Mouse (Mus musculus) retina, postnatal 1 day (tissue): Measurements from ENCODE around the gene Fzd5.

Experiments
- DNase-seq: peaks from one replicate; pipeline ENCODE4 v3.0.0-alpha.2; 2012

Gene Fzd5

DNA sequence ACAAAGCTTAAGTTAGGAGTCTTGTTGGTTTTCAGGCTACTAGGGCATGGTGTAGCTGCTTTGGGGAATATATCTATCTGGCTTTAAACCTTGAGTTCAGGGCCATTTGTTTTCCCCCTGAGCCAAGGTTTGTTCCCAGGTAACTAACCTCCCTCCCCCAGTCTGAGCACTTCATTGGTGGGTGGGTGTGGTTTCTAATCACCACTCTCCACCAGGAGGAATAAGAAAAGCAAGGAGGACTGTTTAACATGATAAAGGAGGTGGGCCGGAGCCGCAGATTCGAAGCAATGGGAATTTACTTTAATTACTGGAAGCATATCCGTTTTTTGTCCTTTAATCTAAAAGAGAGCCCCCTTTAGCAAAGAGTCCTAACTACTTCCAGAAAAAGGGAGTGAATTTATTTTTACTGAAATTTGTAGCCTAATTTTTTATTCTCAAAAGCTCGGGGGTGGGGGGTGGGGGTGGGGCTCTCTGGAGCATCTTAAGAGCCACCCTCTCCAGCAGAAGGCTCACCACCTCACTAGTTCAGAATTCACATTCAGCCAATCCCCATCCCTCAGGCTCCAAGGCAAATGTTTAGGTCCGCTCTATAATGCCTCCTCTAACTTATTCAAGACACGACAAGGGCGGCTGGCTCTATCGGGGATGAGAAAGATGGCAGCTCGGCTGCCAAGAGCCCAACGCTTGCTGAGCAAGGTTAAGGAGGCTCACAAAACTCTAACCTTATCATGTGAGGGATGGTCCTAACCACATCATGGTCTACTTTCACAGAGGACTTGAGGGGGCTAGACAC is 3.9 kb downstream of the Fzd5 start:
- DNase-seq = no peak

DNA sequence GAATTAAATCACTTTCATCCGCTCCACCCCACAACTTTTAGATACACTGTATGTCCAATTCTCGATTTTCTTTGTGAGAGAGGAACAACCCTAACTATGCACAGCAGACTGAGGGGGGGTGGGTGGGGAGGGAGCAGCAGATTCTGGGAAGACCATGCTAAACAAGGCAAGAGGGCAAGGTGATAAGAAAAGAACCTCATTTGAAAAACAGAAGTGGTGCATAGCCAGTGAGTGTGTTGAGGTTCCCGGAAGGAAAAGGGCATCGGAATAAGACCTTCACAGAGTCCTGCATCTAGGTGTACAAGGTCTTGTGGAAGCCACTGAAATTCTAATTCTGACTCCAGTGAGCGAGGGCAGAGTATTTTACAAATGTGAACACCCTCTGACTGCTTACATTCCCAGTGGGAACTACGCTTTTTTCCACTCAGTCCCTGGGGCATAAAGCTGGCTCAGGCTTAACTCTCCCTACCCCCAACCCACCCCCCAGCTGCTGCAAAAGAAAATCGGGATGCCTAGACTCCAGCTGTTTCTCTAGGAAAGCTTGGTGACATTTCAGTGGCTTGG is 4.8 kb downstream of the Fzd5 start:
- DNase-seq = no peak

DNA sequence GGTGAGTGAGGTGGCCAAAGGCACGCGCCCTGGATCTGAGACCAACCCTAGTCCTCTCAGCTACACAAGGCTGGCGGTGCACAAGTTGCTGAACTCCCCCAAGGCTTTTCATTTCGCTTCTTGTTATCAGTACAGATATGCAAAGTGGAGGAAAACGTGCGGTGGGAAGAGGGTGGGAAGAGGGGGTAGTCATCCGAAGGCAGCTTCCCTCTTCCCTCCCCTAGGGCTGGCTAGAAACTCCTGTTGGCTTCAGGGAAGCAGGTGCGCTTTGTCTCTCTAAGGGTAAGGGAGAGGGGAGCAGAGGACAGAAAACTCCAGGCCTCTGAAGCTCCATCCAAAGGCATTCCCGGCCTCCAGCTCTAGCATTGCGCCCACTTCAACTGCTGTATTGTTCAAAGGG is 5.4 kb downstream of the Fzd5 start:
- DNase-seq = no peak

DNA sequence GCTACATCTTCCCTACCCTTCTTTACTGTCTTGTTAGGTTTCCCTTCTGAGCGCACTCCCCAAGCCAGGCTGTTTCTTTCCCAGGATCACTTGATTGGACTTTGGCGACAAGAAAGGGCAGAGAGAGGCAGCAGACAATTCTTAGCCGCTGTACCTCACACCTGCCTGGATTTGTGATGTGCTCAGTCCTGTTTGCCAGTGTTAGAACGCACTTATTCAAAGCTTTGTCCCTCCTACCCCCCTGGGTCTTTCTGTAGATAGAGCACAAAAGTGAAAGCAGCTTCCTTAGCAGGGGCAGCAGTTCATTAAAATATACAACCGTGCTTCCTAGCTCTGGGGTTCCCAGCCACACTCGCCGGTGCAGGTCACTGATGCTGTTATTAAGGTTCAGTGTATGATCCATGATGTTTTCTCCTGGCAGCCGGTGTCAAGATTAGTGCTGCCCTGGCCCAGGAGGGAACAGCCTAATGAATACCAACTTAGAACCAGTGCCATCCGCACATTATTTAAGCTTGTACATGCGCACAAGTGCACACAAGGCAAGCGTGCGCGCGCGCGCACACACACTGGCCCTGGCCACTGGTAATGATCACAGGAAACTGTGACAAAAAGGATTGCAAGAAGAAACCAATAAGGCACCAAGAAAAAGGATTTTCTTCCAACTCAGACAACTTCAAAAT is 6.1 kb downstream of the Fzd5 start:
- DNase-seq = peak; percentile 65

DNA sequence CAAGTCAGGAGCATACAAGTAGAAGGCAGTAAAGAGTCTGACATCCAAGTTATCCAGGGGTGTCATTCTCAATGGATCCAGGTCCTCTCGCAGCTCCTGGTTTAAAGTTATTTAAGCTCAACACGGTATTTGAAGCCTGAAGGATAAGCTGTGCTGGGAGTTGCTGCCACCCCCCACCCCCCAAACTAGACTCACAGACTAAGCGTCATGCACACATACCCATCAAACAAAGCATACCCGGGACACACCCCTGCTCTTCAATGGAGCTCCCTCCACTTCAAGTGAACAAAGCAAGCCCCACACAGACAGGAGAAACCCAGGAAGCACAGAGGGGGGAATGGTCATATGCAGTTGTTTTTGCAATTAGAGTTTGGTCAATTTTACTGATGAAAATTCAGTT is 7.5 kb downstream of the Fzd5 start:
- no peak for DNase-seq

DNA sequence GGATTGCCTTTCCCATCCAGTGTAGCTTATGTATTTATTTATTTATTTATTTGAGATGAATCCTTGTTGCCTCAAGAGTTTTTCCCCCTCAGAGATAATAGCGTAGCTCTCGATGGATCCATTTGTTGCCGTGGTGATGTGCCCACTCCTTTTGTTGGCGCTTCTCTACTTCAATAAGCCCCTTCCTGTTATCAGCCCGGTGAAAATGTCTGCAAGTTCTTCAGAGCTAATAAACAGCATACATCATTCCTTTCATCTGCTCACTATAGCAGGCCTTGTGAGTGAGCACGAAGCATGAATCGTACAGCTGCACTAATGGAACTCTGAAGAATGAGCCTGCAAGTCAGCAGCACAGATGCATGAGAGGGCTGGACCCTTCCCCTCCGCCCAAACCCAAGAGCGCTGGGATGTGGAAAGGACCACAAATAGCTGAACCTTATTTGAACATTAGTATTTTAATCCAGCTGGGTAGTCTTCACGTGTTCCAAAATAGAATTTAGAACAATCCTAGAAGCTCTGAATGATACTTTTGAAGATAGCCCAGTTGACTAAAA is 16.4 kb downstream of the Fzd5 start:
- no peak for DNase-seq

DNA sequence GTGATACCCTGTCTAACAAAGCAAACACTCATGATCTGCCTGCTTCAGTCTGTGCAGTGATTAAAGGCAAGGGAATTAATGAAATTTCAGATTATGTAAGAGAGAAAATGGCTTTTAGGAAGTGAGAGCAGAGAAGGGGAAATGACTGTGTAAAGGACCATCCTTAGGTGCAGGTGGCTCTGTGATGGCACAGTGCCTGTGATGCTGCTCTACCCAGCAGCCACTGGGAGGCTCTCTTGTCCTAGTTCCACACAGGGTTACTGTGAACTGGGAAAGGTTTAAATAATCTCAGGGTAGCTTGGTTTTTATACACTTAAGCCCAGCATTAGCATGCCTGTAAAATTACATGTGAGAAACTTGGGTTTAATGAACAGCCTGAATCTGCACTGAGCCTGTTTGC is 20.0 kb downstream of the Fzd5 start:
- peak; percentile 71 for DNase-seq

DNA sequence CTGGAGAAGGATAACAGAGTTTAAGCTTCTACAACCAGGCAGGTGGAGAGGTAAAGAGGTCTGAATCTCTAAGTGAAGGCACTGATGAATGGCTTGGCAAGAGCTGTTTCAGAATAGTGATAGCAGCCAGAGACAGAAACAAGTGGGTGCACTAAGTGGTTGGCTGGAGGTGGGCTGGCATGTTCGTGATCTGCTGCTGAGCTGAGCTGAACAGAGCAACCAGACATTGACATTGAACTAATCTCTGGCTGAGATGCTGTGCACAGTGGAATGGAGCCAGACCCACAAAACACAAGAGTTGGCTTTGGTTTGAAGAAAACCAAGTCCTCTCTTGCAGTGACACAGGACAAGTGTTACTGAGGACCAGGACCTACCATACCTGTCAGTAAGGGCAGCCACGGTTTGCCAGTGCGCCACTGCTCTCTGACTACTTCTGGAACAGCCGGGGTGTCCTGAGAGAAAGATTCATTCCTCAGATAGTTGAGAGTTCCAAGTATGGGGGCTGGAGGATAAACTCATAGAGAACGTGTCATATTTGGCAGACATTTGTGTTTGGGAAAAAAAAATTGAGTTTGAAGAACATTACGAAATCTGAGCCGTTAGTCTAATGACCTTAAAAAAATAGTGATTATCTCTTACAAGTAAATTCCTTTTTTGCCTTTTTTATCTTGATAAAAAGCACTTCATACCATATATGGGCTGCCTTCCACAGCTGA is 20.8 kb downstream of the Fzd5 start:
- DNase-seq = no peak

DNA sequence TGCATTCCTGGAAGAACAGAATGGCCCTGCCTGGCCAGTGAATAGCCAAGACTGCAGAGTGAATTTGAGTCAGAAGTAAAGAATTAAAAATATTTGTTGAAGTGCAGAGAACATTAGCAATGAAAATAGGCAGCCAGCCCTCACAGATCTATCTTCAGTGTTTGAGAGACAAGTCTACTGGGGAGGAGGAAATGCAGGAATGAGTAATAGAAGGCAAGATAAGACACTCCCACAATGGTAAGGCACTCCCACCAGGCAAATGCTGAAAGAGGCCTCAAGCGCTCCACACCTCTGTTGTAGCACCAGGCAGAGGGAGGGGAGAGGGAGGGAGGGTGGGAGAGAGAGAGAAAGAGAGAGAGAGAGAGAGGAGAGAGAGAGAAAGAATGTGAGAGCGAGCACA is 22.1 kb downstream of the Fzd5 start:
- DNase-seq = no peak

DNA sequence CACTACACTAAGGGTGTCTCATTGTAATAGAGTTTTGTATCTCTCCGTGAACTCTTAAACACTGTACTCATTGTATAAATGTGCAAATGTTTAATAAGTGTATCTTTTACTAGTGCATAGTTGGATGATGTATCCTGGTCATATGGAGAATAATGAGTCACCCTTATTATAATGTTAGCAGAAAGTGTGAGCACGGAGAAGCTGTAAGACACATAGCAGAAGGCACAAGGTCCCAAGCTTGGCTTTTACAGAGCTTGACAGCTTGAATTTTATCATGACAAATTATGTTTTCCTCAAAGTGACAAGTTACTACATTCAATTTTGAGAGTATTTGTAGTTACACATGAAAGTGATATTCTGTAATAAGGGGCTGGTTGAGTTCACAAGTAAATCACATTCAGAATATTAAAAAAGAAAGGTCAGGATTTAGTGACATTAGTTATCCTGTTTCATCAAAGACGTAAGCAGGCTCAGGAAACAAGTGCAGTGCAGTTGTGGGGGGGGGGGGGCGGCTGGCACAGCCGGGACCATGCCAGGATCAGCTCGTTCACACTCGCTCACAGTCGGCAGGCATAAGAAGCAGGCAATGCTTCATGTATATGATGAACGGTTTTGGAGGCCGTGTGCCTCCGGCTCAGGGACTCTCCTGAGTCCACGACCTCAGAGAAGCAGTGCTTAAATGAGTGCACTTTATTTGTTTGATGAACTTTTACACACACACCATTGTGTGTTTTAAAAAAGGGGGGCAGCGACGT is 25.4 kb downstream of the Fzd5 start:
- DNase-seq = no peak

DNA sequence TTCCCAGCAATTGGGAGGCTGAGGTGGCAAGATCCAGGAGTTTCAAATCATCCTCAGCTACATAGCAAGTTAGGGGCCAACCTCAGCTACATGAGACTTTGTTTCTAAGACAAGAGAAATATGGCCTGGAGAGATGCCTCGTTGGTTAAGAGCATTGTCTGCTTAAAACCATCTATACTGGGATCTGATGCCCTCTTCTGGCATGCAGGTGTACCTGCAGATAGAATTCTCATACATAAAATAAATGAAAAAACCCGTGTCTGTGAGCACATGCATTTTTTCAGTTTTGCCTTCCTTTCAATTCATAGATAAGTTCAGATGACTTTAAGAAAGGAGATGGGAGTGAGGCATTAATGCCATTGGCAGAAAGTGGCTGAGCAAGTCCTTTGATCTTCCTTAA is 27.7 kb downstream of the Fzd5 start:
- DNase-seq = peak; percentile 64

DNA sequence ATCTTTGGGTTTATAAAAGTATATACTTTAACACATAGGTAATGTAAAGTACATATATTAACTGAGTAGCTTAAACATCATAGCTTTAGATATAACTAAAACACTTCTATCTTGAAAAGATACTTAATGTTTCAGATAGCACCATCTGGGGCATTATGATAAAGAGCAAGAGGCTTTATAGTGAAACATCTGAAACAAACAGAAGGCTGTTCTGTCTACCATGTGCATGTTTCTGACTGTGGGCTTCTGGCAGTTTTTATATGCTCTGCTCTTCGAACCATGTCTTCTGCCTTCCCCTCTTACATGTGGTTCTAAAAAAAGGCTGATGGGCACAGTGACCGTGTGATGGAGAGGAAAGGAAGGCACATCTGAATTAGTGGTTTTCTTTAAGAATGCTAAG is 30.9 kb downstream of the Fzd5 start:
- DNase-seq = no peak

DNA sequence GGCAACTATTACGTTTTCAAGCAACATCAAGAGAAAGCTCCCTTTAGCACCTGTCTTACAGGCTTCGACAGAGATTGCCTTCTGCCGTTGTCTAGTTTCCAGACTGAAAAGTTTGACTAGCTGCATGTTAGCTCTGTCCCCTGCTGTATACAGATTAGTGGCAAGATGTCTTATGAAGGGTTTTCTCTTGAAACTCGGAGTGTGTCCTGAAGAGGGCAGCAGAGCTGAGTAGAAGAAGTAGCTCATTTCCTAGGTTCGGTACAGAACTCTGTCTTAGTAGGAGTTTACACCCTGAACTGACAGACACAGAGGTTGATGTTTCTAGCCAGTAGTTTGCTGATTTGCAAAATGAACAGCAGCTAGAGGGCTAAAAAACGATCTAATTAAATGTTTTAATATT is 32.3 kb downstream of the Fzd5 start:
- peak; percentile 81 for DNase-seq

DNA sequence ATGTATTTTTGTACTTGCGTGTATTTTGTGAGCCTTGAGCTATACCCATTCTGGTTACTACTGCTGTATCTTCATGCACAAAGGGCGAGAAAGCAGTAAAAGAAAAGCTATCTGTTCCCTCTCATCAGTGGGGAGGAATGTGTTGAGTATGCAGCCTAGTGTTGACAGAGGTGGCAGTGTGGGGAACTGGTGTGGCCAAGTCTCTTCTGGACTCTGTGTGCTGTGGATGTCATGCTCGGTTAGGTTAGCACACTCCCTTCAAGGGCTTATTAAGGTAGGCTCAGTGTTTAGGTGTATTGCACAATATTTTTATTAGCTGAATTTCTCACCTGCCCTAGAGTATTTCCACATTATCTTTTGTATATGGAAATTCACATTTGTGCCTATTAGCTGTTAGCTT is 35.8 kb downstream of the Fzd5 start:
- DNase-seq = no peak

DNA sequence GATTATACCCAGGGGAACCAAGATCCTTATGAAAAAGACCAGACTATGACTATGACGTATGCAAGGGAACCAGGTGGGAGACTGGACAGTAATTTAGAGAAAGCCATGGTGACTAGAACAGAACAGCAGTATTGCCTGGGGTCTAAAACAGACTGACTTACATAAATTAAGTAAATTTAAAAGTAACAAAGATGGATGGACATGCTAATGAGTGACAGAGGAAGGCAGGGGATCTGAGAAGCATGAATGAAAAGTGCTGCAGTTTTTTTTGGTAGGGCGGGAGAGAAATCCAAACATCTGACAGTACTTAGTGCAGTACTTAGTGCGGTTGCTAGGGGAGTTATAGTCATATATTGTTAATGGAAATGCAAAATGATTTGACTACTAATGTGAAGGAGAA is 42.4 kb downstream of the Fzd5 start:
- DNase-seq = no peak

DNA sequence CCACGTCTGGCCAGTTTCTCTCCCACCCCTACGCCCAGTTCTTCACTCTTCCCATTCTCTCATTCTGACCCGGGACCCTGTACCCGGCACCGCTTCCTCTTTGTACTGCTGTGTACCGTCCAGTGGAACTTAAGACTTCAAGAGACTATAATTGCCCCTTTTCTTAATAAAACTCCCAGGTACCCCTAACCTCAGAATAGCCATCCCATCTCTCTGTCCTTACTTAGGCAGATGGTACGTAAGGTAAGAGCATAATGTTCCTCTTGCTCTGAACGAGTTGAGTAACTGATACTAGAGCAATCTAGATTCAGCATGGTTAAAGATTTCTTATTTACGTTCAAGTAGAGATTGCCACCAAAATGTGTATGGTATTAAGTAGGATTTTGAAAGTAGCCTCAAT is 46.0 kb downstream of the Fzd5 start:
- no peak for DNase-seq

DNA sequence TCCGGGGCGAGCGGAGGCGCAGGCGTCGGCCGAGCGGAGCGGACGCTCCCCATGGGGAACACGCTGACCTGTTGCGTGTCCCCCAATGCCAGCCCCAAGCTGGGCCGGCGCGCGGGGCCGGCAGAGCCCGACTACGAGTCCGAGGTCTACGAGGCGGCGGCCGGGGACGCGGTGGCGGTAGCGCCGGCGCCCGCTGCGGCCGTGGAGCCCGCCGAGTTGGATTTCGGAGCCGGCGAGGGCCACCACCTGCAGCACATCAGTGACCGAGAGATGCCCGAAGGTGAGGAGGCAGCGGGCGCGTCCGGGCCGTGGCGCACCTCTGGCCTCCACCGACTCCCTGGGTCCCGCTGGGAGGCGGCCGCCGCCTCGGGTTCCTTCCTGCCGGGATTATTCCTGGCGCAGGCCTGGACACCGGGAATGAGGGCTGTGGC is 46.4 kb downstream of the Fzd5 start:
- no peak for DNase-seq

DNA sequence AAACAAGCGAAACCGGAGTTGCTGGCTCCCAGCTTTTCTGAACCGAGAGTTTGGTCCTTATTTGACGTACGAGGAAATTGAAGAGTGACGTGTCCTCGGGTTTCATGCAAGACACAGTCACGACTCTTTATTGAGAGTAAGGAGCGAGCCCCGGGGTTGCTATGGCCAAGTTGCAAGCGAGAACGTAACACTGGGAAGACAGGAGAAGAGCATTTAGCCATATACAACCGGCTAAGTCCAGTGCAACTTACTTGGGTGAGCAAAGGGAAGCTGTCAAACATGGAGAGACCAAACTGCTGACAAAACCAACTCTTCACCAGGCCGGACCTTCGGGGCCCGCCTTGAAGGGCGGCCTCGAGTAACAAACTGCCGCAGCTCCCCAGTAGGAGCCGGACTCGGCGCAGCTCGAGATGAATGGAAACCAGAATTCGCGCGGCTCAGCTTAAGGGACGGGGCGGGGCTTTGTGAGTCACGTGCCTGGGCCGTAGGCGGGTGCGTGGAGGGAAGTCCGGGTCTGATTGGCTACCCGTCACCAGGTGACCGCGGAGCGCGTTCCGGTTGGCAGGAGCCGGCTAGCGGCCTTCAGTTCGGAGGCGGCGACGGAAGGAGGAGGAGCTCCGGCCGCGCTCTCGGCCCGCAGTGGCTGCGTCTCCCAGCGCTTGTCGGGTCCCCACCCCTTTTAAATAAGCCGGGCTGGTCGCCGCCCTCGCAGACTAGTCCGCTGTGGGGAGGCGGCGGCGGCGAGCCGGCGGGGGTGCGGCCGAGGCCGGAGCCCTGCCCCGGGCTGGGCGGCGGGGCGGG is 47.1 kb downstream of the Fzd5 start, which contains the start of gene Ccnyl1:
Gene Ccnyl1 (plus strand): TSS at position 243 of the 801 bp plus-strand sequence.
- peak; percentile 99 for DNase-seq

DNA sequence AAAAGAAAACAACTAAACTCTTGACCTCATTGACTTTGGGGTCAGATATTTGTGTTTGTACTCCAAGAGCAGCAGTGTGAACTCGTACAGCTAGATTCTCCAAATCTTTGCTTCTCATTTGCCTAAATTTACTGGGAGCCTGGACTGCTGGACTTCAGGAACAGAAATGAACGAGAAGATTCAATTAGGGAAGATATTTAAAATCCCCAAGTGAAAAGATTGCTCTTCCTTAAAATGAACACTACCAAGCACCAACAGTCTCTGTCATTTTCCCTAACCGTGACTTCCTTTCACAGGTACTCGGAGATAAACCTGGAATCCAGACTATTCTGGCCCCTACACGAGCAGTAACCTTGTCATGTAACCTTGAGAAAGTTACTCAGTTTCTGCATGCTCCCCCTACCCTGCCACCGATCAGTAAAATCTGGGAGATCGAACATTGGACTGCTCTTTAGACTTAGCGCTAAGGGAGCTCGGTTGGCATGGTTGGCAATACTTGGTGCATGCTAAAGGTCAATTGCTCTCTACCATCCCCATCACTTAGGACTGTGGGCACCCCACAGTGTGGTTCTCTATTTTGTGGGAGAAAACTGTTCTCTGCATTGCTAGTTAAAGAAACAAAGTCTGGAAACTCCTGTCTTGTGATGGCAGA is 47.9 kb downstream of the Fzd5 start:
- no peak for DNase-seq

DNA sequence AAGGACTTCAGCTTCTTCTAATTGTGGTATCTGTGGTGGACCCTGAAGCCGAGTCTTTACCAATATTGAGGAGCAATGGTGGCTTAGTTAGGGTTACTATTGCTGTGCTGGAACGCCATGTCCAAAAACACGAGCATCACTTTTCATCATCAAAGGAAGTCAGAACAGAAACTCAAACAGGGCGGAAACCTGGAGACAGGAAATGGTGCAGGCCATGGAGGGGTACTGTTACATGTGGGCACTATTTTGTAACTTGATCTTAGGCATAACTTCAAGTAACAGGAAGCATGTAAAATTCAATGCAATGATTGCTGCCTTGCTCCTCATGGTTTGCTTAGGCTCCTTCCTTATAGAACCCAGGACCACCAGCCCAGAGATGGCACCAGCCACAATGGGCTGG is 49.5 kb downstream of the Fzd5 start:
- DNase-seq = no peak

DNA sequence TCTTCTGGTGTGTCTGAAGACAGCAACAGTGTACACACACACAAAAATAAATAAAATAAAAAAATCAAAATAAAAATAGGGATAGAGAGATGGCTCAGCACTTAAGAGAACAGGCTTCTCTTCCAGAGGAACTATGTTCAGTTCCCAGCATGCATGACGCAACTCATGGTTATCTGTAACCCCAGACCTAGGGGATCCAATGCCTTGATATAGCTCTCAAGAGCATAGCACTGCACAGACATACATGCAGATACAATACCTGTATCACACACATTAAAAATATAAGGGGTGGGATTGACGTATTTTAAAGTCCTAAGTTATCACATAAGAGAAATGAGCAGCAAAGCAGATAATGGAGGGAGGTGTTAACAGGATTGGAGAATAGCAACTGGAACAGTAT is 53.1 kb downstream of the Fzd5 start:
- no peak for DNase-seq
